Mouse (Mus musculus): ENCODE results near the gene Arhgef25.

- TF ChIP-seq CTCF (IDR thresholded peaks at IDR 0.05; ENCODE audit: low read depth, low read length) (no peak), POLR2A (IDR thresholded peaks at IDR 0.05; ENCODE audit: borderline replicate concordance, low read depth, low read length) (no peak)
These were observed 33.4 kb downstream of the Arhgef25 start for GRCm38 (mm10) chr10:127156511-127156910.

All from bone marrow macrophage, adult 2 months (primary cell).